Mouse (Mus musculus) layer of hippocampus, postnatal 25 days (tissue): ENCODE results near the gene Pld5. TPM values are rescaled to one million over a fixed set of nuclear protein-coding genes. Genes with fewer than 3 reads are reported as not detected.

Source experiments
- DNase-seq, 2 experiments: peaks; one replicate each; pipeline ENCODE4 v3.0.0; 2022; ENCODE audit warnings: mixed read lengths in 2 of 2, low spot score in 1 of 2; ENCODE audit errors: extremely low spot score in 1 of 2
- total RNA-seq, 2 experiments: library from RNA; stranded (reverse); gene quantifications; 2 replicates each; pipeline ENCODE4 v1.2.3; 2021

Gene Pld5
- total RNA-seq, 2 experiments from 2014 or later = 1.5 to 1.7 TPM

GRCm38 (mm10) chr1:175967004-175967745, 307.9 kb downstream of the Pld5 start:
- DNase-seq = peak in 1 of 2 experiments; percentile 7

GRCm38 (mm10) chr1:175961786-175962185, 313.3 kb downstream of the Pld5 start:
- DNase-seq = no peak

DNA sequence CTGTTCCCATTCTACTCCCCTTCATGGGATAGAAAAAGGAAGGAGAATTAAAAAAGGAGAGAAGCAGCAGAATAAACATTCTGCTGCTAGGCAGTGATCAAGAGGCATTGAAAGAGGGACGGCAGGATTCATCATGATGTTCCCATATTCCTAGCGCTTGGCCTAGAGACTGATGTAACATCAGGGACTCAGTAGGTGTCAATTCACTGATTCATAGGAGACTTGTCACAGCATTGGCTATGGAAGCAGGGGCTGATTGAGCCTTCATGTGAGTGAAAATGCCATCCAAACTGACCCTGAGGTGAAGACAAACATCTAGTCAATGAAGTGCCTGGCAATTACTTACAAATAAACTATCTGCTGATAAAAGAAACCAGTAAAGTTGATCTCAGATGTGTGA, 324.3 kb downstream of the Pld5 start:
- no peak for DNase-seq

DNA sequence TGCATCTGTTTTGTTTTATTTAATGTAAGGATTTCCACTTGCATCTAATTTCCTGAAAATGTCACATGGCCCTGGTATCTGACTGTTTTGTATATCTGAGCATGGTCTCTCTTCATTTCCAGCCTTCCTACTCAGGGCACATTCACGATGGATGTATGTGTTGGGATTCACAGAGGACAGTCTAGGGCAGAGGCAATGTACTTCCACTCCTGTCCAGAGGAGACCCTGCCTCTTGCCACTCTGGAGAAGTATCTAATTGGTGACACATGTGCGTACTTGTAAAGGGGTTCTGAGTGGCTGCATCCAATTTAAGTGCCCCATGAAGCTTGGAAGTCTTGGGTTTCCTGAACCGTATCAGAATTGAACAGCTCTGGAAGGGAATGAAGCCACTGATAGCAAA, 324.7 kb downstream of the Pld5 start:
- no peak for DNase-seq

DNA sequence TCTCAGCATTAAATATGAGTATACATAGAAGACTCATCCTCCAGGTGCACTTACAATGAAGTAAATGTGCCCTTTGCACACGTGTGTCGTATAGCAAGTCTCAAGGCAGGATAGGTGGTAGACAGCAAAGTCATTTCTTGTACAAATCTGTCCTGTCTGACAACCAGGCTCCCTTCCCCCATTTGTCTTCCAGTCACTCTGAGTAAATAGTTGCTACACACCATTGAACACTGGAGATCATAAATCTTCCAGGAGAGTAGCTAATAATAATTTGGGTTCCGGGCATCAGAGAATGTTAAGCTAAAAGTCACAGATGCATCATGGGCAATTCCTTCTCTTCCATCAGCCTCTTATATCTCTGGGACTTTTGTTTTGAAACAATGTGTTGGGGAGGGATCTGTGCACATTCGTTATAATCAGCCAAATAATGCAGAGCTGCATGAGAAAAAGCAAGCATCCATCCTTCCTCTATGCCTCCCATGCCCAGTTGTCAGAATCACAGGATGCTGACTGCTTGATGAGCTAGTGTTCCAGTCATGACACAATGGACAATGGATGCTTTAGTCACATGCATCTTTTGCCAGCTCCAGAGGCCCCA, 328.3 kb downstream of the Pld5 start:
- DNase-seq = no peak

- no peak for DNase-seq
Measured at GRCm38 (mm10) chr1:175943168-175943567, 331.9 kb downstream of the Pld5 start.

DNA sequence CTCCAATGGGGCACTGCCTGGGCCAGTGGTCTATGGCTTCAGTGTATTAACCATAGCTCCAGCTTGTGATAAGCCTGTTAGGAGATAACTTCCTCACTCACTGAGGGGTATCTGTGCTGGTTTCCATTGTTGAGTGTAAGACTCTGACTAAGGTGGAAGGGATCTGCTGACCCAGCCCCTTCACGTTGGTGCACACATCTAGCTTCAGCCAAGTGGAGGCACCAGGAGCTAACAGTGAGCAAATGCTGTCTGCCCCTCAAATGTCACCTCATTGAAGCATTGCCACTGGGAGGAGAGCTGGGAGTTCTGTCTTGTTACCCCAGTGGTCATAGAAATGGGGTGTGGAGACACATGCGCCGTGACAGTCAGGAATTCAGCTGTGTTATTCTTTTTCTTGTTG, 336.4 kb downstream of the Pld5 start:
- no peak for DNase-seq

DNA sequence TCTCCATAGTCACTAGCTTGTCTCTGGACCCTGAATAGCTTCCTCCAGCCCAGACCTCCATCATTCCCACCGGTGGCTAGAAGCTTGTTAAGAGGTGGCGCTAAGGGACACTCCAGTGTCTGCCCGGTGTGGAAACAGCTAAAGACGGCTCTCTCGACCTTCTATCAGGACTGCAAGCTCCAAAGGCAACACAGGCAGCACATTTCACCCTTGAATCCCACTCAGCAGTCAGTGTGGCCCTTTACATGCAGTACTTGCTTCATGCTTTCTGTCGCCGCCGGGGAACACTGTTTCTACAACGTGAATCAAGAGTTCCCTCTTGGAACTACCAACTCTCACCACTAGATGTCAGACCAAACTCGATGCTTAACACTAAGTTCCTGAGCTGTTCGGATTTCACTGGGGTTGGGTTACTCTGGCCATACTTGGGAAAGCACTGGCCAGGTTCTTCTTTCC, 338.8 kb downstream of the Pld5 start:
- DNase-seq = peak; percentile 31 to 72

DNA sequence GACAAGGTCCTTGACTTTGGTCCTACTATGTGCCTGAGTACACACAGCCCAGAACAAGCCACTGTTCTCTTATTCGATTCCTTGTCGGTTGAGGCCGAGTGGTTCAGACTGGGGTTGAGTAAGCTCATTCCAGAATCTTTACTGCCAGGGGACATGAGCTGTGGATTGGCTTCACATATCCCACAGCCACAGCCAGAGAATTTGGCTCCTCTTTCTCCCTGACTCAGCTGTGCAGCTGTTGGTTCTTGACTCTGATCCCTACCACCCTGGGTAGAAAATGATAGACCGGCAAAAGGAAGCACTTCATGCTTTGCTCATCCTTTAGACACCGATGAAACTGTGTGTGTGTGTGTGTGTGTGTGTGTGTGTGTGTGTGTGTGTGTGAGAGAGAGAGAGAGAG, 343.7 kb downstream of the Pld5 start:
- no peak for DNase-seq

DNA sequence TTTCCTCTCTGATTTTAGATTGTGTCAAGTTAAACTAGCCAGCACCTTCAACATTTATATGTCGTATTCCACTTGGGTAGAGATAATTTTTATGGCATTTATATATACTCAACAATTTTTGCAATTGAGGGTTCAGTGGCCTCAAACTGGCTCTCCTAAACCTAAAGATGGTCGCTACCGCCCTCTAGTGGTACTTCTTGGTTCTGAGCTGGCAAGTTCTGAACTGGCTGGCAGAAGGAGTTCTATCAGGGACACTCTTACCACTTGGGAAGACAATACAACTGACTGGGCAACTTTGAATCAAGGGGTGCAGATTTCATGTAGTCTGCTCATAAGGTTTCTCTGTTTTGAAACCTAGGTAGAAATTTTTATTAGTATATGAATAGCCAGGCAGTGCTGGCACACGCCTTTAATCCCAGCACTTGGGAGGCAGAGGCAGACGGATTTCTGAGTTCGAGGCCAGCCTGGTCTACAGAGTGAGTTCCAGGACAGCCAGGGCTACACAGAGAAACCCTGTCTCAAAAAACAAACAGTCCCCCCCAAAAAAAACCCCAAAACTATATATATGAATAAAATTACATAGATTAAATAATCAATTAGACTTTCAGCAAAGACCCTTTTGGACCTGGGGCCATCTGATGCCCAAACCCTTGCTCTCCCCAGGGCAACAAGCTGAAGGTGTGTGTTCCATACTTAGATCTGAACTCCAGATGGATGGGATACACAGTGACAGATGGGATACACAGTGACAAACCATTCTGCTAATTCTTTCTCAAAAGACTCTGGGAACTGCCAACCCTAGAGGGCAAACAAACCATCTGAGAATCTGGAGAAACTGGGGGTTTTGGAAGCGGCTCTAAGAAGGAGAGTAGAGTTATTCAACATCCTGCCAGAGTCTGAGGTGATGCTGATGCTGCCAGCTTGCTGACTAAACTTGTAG, 351.0 kb downstream of the Pld5 start:
- peak; percentile 76 to 94 for DNase-seq

- no peak for DNase-seq
Measured at GRCm38 (mm10) chr1:175921091-175921490, 354.0 kb downstream of the Pld5 start.

GRCm38 (mm10) chr1:175920029-175920428, 355.1 kb downstream of the Pld5 start, which contains the start of gene Gm38100:
Gene Gm38100 (plus strand): TSS chr1:175920329.
- DNase-seq = no peak

GRCm38 (mm10) chr1:175913728-175914303, 361.3 kb downstream of the Pld5 start:
- DNase-seq = no peak
